Mouse (Mus musculus): ENCODE data around the gene Faap20. TPM values are rescaled to one million over a fixed set of nuclear protein-coding genes. Genes with fewer than 3 reads are reported as not detected.
A peak's percentile ranks its signal among the peaks of the same experiment; 100 is the strongest.

Gene Faap20
- polyA plus RNA-seq, 1 experiment from 2014 or later: 61.4 TPM

GRCm38 (mm10) chr4:155208613-155209012, 41.0 kb upstream of the Faap20 start:
- Histone ChIP-seq H3K9me3 (ENCODE audit: low read length) (no peaks in the 10 kb centered on the region), H3K4me3 (ENCODE audit: low read depth, low read length) (no peak overlapping the region), H3K9ac (replicated peaks; ENCODE audit: low read depth) (no peak overlapping the region), H3K4me1 (ENCODE audit: insufficient read depth, low read depth, low read length) (peaks cover 29% of the 10 kb centered on the region), H3K27me3 (replicated peaks; ENCODE audit: insufficient read depth, low read length) (no peaks in the 10 kb centered on the region), H3K4me2 (replicated peaks; ENCODE audit: low read depth, low read length) (no peak overlapping the region), H3K27ac (ENCODE audit: low read length) (peak overlapping the region; percentile 20; the same call in 1 of the 2 replicates), H3K36me3 (ENCODE audit: insufficient read depth, low read length) (no peaks in the 10 kb centered on the region)
- 37% methylated on average over 7 of the region's 7 CpGs for WGBS
- no peak for TF ChIP-seq EP300 (IDR thresholded peaks at IDR 0.05)
- no peak for TF ChIP-seq CTCF (IDR thresholded peaks at IDR 0.05)
- DNase-seq (ENCODE audit: low spot score): peak; percentile 13
- no peak for ATAC-seq

DNA sequence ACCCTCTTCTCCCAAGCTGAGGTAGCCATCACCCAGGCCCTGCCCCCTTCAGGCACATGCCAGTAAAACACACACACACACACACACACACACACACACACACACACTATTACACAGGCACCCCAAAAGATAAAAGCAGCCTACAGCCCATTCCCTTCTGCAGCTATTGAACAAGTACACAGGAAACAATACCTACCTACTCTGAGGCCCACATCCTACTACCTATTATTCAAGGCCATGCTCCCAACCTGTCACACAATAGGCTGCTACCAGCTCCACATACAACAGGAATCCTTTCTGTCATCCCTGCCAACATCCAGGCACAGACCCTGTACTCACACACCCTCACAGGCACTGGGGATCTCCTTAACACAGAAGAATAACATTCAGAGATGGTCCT, 40.5 kb upstream of the Faap20 start:
- no peaks in the 10 kb centered on the region for H3K27me3 ChIP-seq (replicated peaks; ENCODE audit: insufficient read depth, low read length)
- TF ChIP-seq CTCF (IDR thresholded peaks at IDR 0.05): peak; percentile 26; the same call in 1 of the 2 replicates
- no peak for TF ChIP-seq EP300 (IDR thresholded peaks at IDR 0.05)
- ATAC-seq (no peak), DNase-seq (ENCODE audit: low spot score) (no peak)
- H3K27ac ChIP-seq (ENCODE audit: low read length): peak overlapping the region; percentile 20; the same call in 1 of the 2 replicates
- no peaks in the 10 kb centered on the region for H3K36me3 ChIP-seq (ENCODE audit: insufficient read depth, low read length)
- H3K4me2 ChIP-seq (replicated peaks; ENCODE audit: low read depth, low read length): no peak overlapping the region
- no peak overlapping the region for H3K9ac ChIP-seq (replicated peaks; ENCODE audit: low read depth)
- no peaks in the 10 kb centered on the region for H3K9me3 ChIP-seq (ENCODE audit: low read length)
- H3K4me3 ChIP-seq (ENCODE audit: low read depth, low read length): no peak overlapping the region
- peaks cover 33% of the 10 kb centered on the region for H3K4me1 ChIP-seq (ENCODE audit: insufficient read depth, low read depth, low read length)

DNA sequence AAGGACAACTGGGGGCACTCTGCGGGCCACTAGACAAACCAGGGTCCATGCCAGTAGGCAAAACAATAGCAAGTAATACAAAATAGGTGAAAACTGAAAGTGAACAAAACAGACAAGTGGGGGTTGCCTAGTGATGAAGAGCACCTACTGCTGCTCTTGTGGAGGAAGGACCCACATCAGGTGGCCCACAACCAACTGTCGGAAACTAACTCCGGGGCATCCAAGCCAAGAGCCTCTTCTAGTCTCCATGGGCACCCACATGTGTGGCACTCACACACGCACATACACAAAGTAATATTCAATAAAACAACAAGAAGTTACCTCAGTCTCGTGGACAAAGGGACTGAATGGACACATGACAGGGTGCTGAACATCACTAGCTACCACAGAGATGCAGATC, 40.1 kb upstream of the Faap20 start:
- Histone ChIP-seq H3K4me2 (replicated peaks; ENCODE audit: low read depth, low read length) (no peak overlapping the region), H3K4me1 (ENCODE audit: insufficient read depth, low read depth, low read length) (peaks cover 36% of the 10 kb centered on the region), H3K36me3 (ENCODE audit: insufficient read depth, low read length) (no peaks in the 10 kb centered on the region), H3K9ac (replicated peaks; ENCODE audit: low read depth) (no peak overlapping the region), H3K4me3 (ENCODE audit: low read depth, low read length) (no peak overlapping the region), H3K27me3 (replicated peaks; ENCODE audit: insufficient read depth, low read length) (no peaks in the 10 kb centered on the region), H3K9me3 (ENCODE audit: low read length) (no peaks in the 10 kb centered on the region), H3K27ac (ENCODE audit: low read length) (no peak overlapping the region)
- WGBS: 80% methylated on average over 5 of the region's 5 CpGs
- DNase-seq (ENCODE audit: low spot score): no peak
- no peak for ATAC-seq
- no peak for TF ChIP-seq EP300 (IDR thresholded peaks at IDR 0.05)
- TF ChIP-seq CTCF (IDR thresholded peaks at IDR 0.05): no peak

GRCm38 (mm10) chr4:155213052-155213751, 36.4 kb upstream of the Faap20 start:
- Histone ChIP-seq H3K27ac (ENCODE audit: low read length) (no peak overlapping the region), H3K4me2 (replicated peaks; ENCODE audit: low read depth, low read length) (no peak overlapping the region), H3K36me3 (ENCODE audit: insufficient read depth, low read length) (no peaks in the 10 kb centered on the region), H3K9ac (replicated peaks; ENCODE audit: low read depth) (no peak overlapping the region), H3K4me3 (ENCODE audit: low read depth, low read length) (no peak overlapping the region), H3K9me3 (ENCODE audit: low read length) (no peaks in the 10 kb centered on the region), H3K4me1 (ENCODE audit: insufficient read depth, low read depth, low read length) (peaks cover 55% of the 10 kb centered on the region), H3K27me3 (replicated peaks; ENCODE audit: insufficient read depth, low read length) (no peaks in the 10 kb centered on the region)
- ATAC-seq: no peak
- 61% methylated on average over 9 of the region's 9 CpGs for WGBS
- peak; percentile 38 for TF ChIP-seq CTCF (IDR thresholded peaks at IDR 0.05)
- TF ChIP-seq EP300 (IDR thresholded peaks at IDR 0.05): no peak
- no peak for DNase-seq (ENCODE audit: low spot score)

GRCm38 (mm10) chr4:155213752-155214054, 35.9 kb upstream of the Faap20 start:
- Histone ChIP-seq H3K9me3 (ENCODE audit: low read length) (no peaks in the 10 kb centered on the region), H3K9ac (replicated peaks; ENCODE audit: low read depth) (no peak overlapping the region), H3K27me3 (replicated peaks; ENCODE audit: insufficient read depth, low read length) (no peaks in the 10 kb centered on the region), H3K4me3 (ENCODE audit: low read depth, low read length) (no peak overlapping the region), H3K36me3 (ENCODE audit: insufficient read depth, low read length) (no peaks in the 10 kb centered on the region), H3K4me2 (replicated peaks; ENCODE audit: low read depth, low read length) (no peak overlapping the region), H3K4me1 (ENCODE audit: insufficient read depth, low read depth, low read length) (peaks cover 57% of the 10 kb centered on the region), H3K27ac (ENCODE audit: low read length) (no peak overlapping the region)
- ATAC-seq (no peak), DNase-seq (ENCODE audit: low spot score) (no peak)
- WGBS: 61% methylated on average over 6 of the region's 6 CpGs
- TF ChIP-seq CTCF (IDR thresholded peaks at IDR 0.05) (no peak), EP300 (IDR thresholded peaks at IDR 0.05) (no peak)

GRCm38 (mm10) chr4:155214188-155214587, 35.4 kb upstream of the Faap20 start:
- WGBS: 73% methylated on average over 6 of the region's 6 CpGs
- Histone ChIP-seq H3K36me3 (ENCODE audit: insufficient read depth, low read length) (no peaks in the 10 kb centered on the region), H3K27ac (ENCODE audit: low read length) (no peak overlapping the region), H3K4me2 (replicated peaks; ENCODE audit: low read depth, low read length) (no peak overlapping the region), H3K27me3 (replicated peaks; ENCODE audit: insufficient read depth, low read length) (no peaks in the 10 kb centered on the region), H3K4me1 (ENCODE audit: insufficient read depth, low read depth, low read length) (peaks cover 62% of the 10 kb centered on the region), H3K9ac (replicated peaks; ENCODE audit: low read depth) (no peak overlapping the region), H3K9me3 (ENCODE audit: low read length) (no peaks in the 10 kb centered on the region), H3K4me3 (ENCODE audit: low read depth, low read length) (no peak overlapping the region)
- ATAC-seq: no peak
- DNase-seq (ENCODE audit: low spot score): no peak
- TF ChIP-seq CTCF (IDR thresholded peaks at IDR 0.05): no peak
- no peak for TF ChIP-seq EP300 (IDR thresholded peaks at IDR 0.05)

Measured in lung, postnatal 0 days (tissue).